Mouse (Mus musculus) lung, adult 2 months (tissue): ENCODE data around the gene Tom1l2.

ENCODE experiments used
- CTCF ChIP-seq: fragments of 200-500 bp; IDR thresholded peaks from 2 replicates; pipeline ENCODE4 v1.5.1; 2011; ENCODE audit warnings: mild to moderate bottlenecking, low read length, control low read depth; ENCODE audit not compliant: insufficient read depth
- POLR2A ChIP-seq: fragments of 200-500 bp; IDR thresholded peaks from 2 replicates; pipeline ENCODE4 v1.6.1; 2011; ENCODE audit warnings: low read depth, mild to moderate bottlenecking, control low read depth, low read length, borderline replicate concordance; ENCODE audit errors: extremely low read depth

DNA sequence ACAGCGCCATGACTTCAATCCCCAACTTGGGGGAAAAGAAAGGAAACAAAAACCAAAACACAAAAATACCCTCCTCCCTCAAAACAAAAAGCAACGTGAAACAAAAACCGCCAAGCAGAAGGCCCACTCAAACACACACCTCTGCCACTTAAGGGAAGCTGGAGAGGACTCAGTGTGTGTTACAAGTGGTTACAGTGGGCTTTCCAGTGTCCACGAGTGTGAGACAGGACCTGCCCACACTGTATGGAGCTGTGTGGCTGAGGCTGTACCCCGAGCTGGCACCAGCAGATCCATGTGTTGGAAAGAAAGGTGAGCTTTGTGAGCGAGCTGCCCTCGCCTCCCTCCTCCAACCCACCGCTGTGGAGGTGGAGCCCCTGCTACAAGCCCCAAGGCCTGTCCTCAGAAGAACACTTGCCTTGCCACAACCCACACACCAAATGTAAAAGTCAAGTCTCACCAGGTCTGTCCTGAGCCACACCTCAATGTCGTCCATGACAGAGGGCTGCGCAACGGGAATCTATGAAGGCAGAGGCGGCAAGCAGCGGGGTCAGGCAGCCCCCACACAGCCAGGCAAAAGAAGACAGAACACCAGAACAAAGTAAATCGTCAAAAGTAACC is 120.2 kb downstream of the Tom1l2 start:
- TF ChIP-seq CTCF, result no peak
- no peak for TF ChIP-seq POLR2A
